Mouse (Mus musculus): Measurements from ENCODE around the gene Ap1m1.

Ap1m1 gene

GRCm38 (mm10) chr8:72295679-72296078, 55.9 kb downstream of the Ap1m1 start:
- peak; percentile 76 to 77 for DNase-seq

- no peak for DNase-seq
These were observed 56.7 kb downstream of the Ap1m1 start for GRCm38 (mm10) chr8:72296561-72296960.

GRCm38 (mm10) chr8:72298928-72299327, 59.1 kb downstream of the Ap1m1 start:
- DNase-seq = no peak

GRCm38 (mm10) chr8:72300654-72301400, 61.0 kb downstream of the Ap1m1 start:
- no peak for DNase-seq

GRCm38 (mm10) chr8:72301497-72301896, 61.7 kb downstream of the Ap1m1 start:
- no peak for DNase-seq

GRCm38 (mm10) chr8:72302986-72303612, 63.3 kb downstream of the Ap1m1 start:
- DNase-seq = peak; percentile 24 to 32

GRCm38 (mm10) chr8:72303633-72304032, 63.8 kb downstream of the Ap1m1 start:
- DNase-seq = peak; percentile 58 to 60

GRCm38 (mm10) chr8:72305210-72305905, 65.5 kb downstream of the Ap1m1 start, which contains the start of gene Gm10282:
Gene Gm10282, minus strand, starts transcription at chr8:72305260.
- no peak for DNase-seq

GRCm38 (mm10) chr8:72306913-72307312, 67.1 kb downstream of the Ap1m1 start:
- no peak for DNase-seq
